8 mouse cellular contexts compared by ENCODE assay signal in genomic region chr12:82122450-82123249, GRCm38 (mm10). TPM values are rescaled to one million over a fixed set of nuclear protein-coding genes. Genes with fewer than 3 reads are reported as not detected.
DNase-seq lines count a peak whose midpoint lies in the region; ATAC-seq and TF ChIP-seq lines count a peak whose summit lies in the region.

No protein-coding gene starts in this region.

- peaks cover 32% of the 10 kb centered on the region for H3K4me1 ChIP-seq in forebrain, embryonic 10.5 days
- no peaks in the 10 kb centered on the region for H3K4me1 ChIP-seq in forebrain, embryonic 15.5 days
- H3K4me1 ChIP-seq in intestine, embryonic 16.5 days (ENCODE audit: control insufficient read depth, insufficient read depth, low read length) = peaks cover 12% of the 10 kb centered on the region; the same call in 1 of the 2 replicates
- H3K4me1 ChIP-seq in liver, embryonic 15.5 days (replicated peaks) = no peaks in the 10 kb centered on the region; the same call in 1 of the 2 replicates
- peaks cover 10% of the 10 kb centered on the region; the same call in 1 of the 2 replicates for H3K4me1 ChIP-seq in small intestine, adult 2 months (ENCODE audit: control insufficient read depth, insufficient read depth, insufficient read length, low read length)

- no peak overlapping the region for H3K4me2 ChIP-seq in forebrain, embryonic 15.5 days (replicated peaks)
- peak overlapping the region; percentile 42 for H3K4me2 ChIP-seq in intestine, embryonic 16.5 days (ENCODE audit: low read depth, low read length)
- H3K4me2 ChIP-seq in liver, embryonic 15.5 days = peak overlapping the region; percentile 44

- DNase-seq in forebrain, embryonic 10.5 days (ENCODE audit: extremely low spot score, low spot score) = no peak
- DNase-seq in adrenal gland, postnatal 36 days = peak; percentile 11 to 47
- peak; percentile 76 to 83 for DNase-seq in heart, adult 18-20 months
- DNase-seq in spleen, postnatal 14 days (ENCODE audit: low spot score in 2 of 2) = no peak

- no peak overlapping the region for H3K4me3 ChIP-seq in forebrain, embryonic 10.5 days
- H3K4me3 ChIP-seq in forebrain, embryonic 15.5 days = no peak overlapping the region
- H3K4me3 ChIP-seq in intestine, embryonic 16.5 days (ENCODE audit: low read length) = no peak overlapping the region; the same call in 1 of the 2 replicates
- H3K4me3 ChIP-seq in liver, embryonic 15.5 days (replicated peaks) = no peak overlapping the region
- H3K4me3 ChIP-seq in small intestine, adult 2 months (ENCODE audit: low read depth, low read length) = peak overlapping the region; percentile 11

- no peaks in the 10 kb centered on the region for H3K36me3 ChIP-seq in forebrain, embryonic 10.5 days (replicated peaks)
- no peaks in the 10 kb centered on the region for H3K36me3 ChIP-seq in forebrain, embryonic 15.5 days
- H3K36me3 ChIP-seq in intestine, embryonic 16.5 days (ENCODE audit: control insufficient read depth, insufficient read depth, low read length) = no peaks in the 10 kb centered on the region
- H3K36me3 ChIP-seq in liver, embryonic 15.5 days (replicated peaks) = no peaks in the 10 kb centered on the region
- H3K36me3 ChIP-seq in small intestine, adult 2 months (ENCODE audit: control insufficient read depth, insufficient read depth, low read length) = no peaks in the 10 kb centered on the region

- WGBS in forebrain, embryonic 10.5 days = 44% methylated on average over 22 of the region's 22 CpGs
- 40% methylated on average over 22 of the region's 22 CpGs for WGBS in forebrain, embryonic 15.5 days
- WGBS in intestine, embryonic 16.5 days = 7% methylated on average over 22 of the region's 22 CpGs
- 7% methylated on average over 22 of the region's 22 CpGs for WGBS in liver, embryonic 15.5 days (ENCODE audit: insufficient replicate concordance)
- WGBS in small intestine, adult 2 months = 3% methylated on average over 22 of the region's 22 CpGs

- TF ChIP-seq CTCF in small intestine, adult 2 months (IDR thresholded peaks at IDR 0.05; ENCODE audit: extremely low read depth, insufficient read length, insufficient replicate concordance, low read depth, low read length) = no peak

- 0 out of 2 replicates have a peak overlapping the region, but pooled peaks have one; percentile 48 for H3K27ac ChIP-seq in forebrain, embryonic 10.5 days
- H3K27ac ChIP-seq in forebrain, embryonic 15.5 days (replicated peaks) = no peak overlapping the region
- H3K27ac ChIP-seq in intestine, embryonic 16.5 days (ENCODE audit: low read length) = 0 out of 2 replicates have a peak overlapping the region, but pooled peaks have one; percentile 13
- no peak overlapping the region for H3K27ac ChIP-seq in liver, embryonic 15.5 days (replicated peaks)
- peak overlapping the region; percentile 42 for H3K27ac ChIP-seq in small intestine, adult 2 months (ENCODE audit: insufficient read depth, low read depth, low read length)

- ATAC-seq in forebrain, embryonic 15.5 days (replicated peaks) = no peak
- peak; percentile 83 for ATAC-seq in intestine, embryonic 16.5 days
- no peak for ATAC-seq in liver, embryonic 15.5 days (ENCODE audit: insufficient read depth)

- no peaks in the 10 kb centered on the region for H3K9me3 ChIP-seq in forebrain, embryonic 10.5 days
- H3K9me3 ChIP-seq in forebrain, embryonic 15.5 days = no peaks in the 10 kb centered on the region
- no peaks in the 10 kb centered on the region for H3K9me3 ChIP-seq in intestine, embryonic 16.5 days (ENCODE audit: control insufficient read depth, low read length)
- H3K9me3 ChIP-seq in liver, embryonic 15.5 days (replicated peaks) = no peaks in the 10 kb centered on the region

- no peak overlapping the region for H3K9ac ChIP-seq in forebrain, embryonic 15.5 days (replicated peaks)
- H3K9ac ChIP-seq in intestine, embryonic 16.5 days (ENCODE audit: low read depth, low read length) = no peak overlapping the region
- H3K9ac ChIP-seq in liver, embryonic 15.5 days = no peak overlapping the region

- no peak for TF ChIP-seq POLR2A in small intestine, adult 2 months (IDR thresholded peaks at IDR 0.05; ENCODE audit: low read depth, low read length)

- no peaks in the 10 kb centered on the region for H3K27me3 ChIP-seq in forebrain, embryonic 10.5 days (ENCODE audit: poor library complexity, severe bottlenecking)
- no peaks in the 10 kb centered on the region for H3K27me3 ChIP-seq in forebrain, embryonic 15.5 days
- no peaks in the 10 kb centered on the region for H3K27me3 ChIP-seq in intestine, embryonic 16.5 days (replicated peaks; ENCODE audit: control insufficient read depth, insufficient read depth, low read length)
- H3K27me3 ChIP-seq in liver, embryonic 15.5 days = no peaks in the 10 kb centered on the region
- H3K27me3 ChIP-seq in small intestine, adult 2 months (ENCODE audit: control insufficient read depth, insufficient read depth, low read length) = no peaks in the 10 kb centered on the region

RNA-seq across cellular contexts. Expression of gene Sipa1l1, which starts 46.5 kb away (rescaled TPM):
- 39.0 and 40.6 TPM in 2 replicates for polyA plus RNA-seq in forebrain, embryonic 10.5 days (2016; fragmentation: Nextera tagmentation; extraction: Ambion mirVana)
- 24.1 and 25.6 TPM in 2 replicates for polyA plus RNA-seq in forebrain, embryonic 15.5 days (2015; fragmentation: Nextera tagmentation; extraction: Ambion mirVana)
- 10 to 100 TPM; 24.3 to 26.9 TPM for total RNA-seq in adrenal gland, postnatal 36 days (2021)
- total RNA-seq in heart, adult 18-20 months (2021) = 10 to 100 TPM in 1 of 2 experiments, 1 to 10 TPM in 1; 8.4 to 10.5 TPM
- polyA plus RNA-seq in intestine, embryonic 16.5 days (2015; fragmentation: Nextera tagmentation; extraction: Ambion mirVana) = 20.1 and 21.2 TPM in 2 replicates
- 3.7 and 4.0 TPM in 2 replicates for polyA plus RNA-seq in liver, embryonic 15.5 days (2015; fragmentation: Nextera tagmentation; extraction: Ambion mirVana)
- polyA plus RNA-seq in small intestine, adult 2 months (2012; rRNA removed) = 7.0 and 13.4 TPM in 2 replicates

Comparison
In these comparisons a context has a peak if more than half of its experiments do, and no peak if none do; other contexts are left out.
1. H3K27ac ChIP-seq: peak in forebrain, embryonic 10.5 days (single experiment), intestine, embryonic 16.5 days (single experiment) and small intestine, adult 2 months (single experiment); none in forebrain, embryonic 15.5 days (single experiment) and liver, embryonic 15.5 days (single experiment).
2. DNase-seq: peak in adrenal gland, postnatal 36 days (2 of 2) and heart, adult 18-20 months (2 of 2); none in forebrain, embryonic 10.5 days (single experiment) and spleen, postnatal 14 days (0 of 2).